Mouse (Mus musculus) embryonic facial prominence, embryonic 14.5 days (tissue): ENCODE data around the gene Cbx7. TPM values are rescaled to one million over a fixed set of nuclear protein-coding genes. Genes with fewer than 3 reads are reported as not detected.

Source experiments
- ATAC-seq: fragments of 200-750 bp; cut with Nextera tagmentation; 2 replicates; pipeline ENCODE4 v1.8.0; 2017; ENCODE audit warnings: low read depth, moderate number of reproducible peaks, moderate TSS enrichment
- DNase-seq: peaks from one replicate; pipeline ENCODE4 v3.0.0-alpha.2; 2015; ENCODE audit warnings: low spot score
- H3K27ac ChIP-seq: fragments of 300-500 bp; sonication (generic); replicated peaks from 2 replicates; pipeline ENCODE4 v1.5.1; 2014; ENCODE audit warnings: low read depth, mild to moderate bottlenecking, low read length, moderate library complexity
- H3K27me3 ChIP-seq: fragments of 300-500 bp; sonication (generic); replicated peaks from 2 replicates; pipeline ENCODE4 v1.6.1; 2014; ENCODE audit warnings: low read length; ENCODE audit not compliant: control insufficient read depth, insufficient read depth
- H3K36me3 ChIP-seq: fragments of 300-500 bp; sonication (generic); 2 replicates; pipeline ENCODE4 v1.6.1; 2014; ENCODE audit warnings: low read length, mixed read lengths; ENCODE audit not compliant: control insufficient read depth, insufficient read depth
- H3K4me1 ChIP-seq: fragments of 300-500 bp; sonication (generic); 2 replicates; pipeline ENCODE4 v1.6.1; 2014; ENCODE audit warnings: antibody characterized with exemption, low read length; ENCODE audit not compliant: control insufficient read depth, insufficient read depth
- H3K4me2 ChIP-seq: fragments of 300-500 bp; sonication (generic); 2 replicates; pipeline ENCODE4 v1.6.1; 2014; ENCODE audit warnings: low read depth, mild to moderate bottlenecking, low read length, moderate library complexity, mixed read lengths
- H3K4me3 ChIP-seq: fragments of 300-500 bp; sonication (generic); 2 replicates; pipeline ENCODE4 v1.5.1; 2014; ENCODE audit warnings: low read depth, mild to moderate bottlenecking, low read length
- H3K9ac ChIP-seq: fragments of 300-500 bp; sonication (generic); 2 replicates; pipeline ENCODE4 v1.6.1; 2014; ENCODE audit warnings: low read depth, mild to moderate bottlenecking, low read length, moderate library complexity, mixed read lengths
- H3K9me3 ChIP-seq: fragments of 300-500 bp; sonication (generic); 2 replicates; pipeline ENCODE4 v1.6.1; 2016; ENCODE audit warnings: low read length; ENCODE audit not compliant: control insufficient read depth
- WGBS: fragments of 180-500 bp; shearing (Covaris S2); extraction: QIAGEN DNeasy Blood & Tissue Kit; methylation state at CpG from one replicate; pipeline ENCODE4 v1.1.7; 2014; 5-methylcytosine and 5-hydroxymethylcytosine counted together
- polyA plus RNA-seq: library from polyadenylated mRNA; unstranded; fragments of >200 nt; fragmentation: Nextera tagmentation; extraction: Ambion mirVana; gene quantifications from 2 replicates; pipeline ENCODE4 v1.2.1, GENCODE M21; 2014

Gene Cbx7
- polyA plus RNA-seq, 1 experiment from 2014 or later: 1.5 TPM

GRCm38 (mm10) chr15:80005436-80005835, 34.5 kb upstream of the Cbx7 start:
- no peak for ATAC-seq
- Histone ChIP-seq H3K9ac (no peak overlapping the region), H3K36me3 (no peaks in the 10 kb centered on the region), H3K27me3 (no peaks in the 10 kb centered on the region), H3K9me3 (no peaks in the 10 kb centered on the region), H3K4me1 (no peaks in the 10 kb centered on the region; the same call in 1 of the 2 replicates), H3K4me2 (no peak overlapping the region), H3K4me3 (no peak overlapping the region), H3K27ac (no peak overlapping the region)
- WGBS: 79% methylated on average over 10 of the region's 10 CpGs
- DNase-seq: no peak

- Histone ChIP-seq H3K36me3 (no peaks in the 10 kb centered on the region), H3K9ac (no peak overlapping the region), H3K27ac (peak overlapping the region; percentile 12; the same call in 1 of the 2 replicates), H3K4me1 (no peaks in the 10 kb centered on the region; the same call in 1 of the 2 replicates), H3K4me3 (no peak overlapping the region), H3K9me3 (no peaks in the 10 kb centered on the region), H3K27me3 (no peaks in the 10 kb centered on the region), H3K4me2 (no peak overlapping the region)
- 30% methylated on average over 14 of the region's 14 CpGs for WGBS
- DNase-seq: peak; percentile 29
- no peak for ATAC-seq
Observed at GRCm38 (mm10) chr15:80004644-80005340, 33.9 kb upstream of the Cbx7 start.

- WGBS: 40% methylated on average over 2 of the region's 2 CpGs
- H3K9me3 ChIP-seq: no peaks in the 10 kb centered on the region
- H3K4me2 ChIP-seq: no peak overlapping the region
- no peaks in the 10 kb centered on the region; the same call in 1 of the 2 replicates for H3K4me1 ChIP-seq
- no peaks in the 10 kb centered on the region for H3K36me3 ChIP-seq
- DNase-seq (no peak), ATAC-seq (no peak)
- H3K27me3 ChIP-seq: no peaks in the 10 kb centered on the region
- no peak overlapping the region for H3K9ac ChIP-seq
- no peak overlapping the region for H3K27ac ChIP-seq
- no peak overlapping the region for H3K4me3 ChIP-seq
Observed at GRCm38 (mm10) chr15:80003581-80003980, 32.7 kb upstream of the Cbx7 start.

- 92% methylated on average over 23 of the region's 23 CpGs for WGBS
- H3K9ac ChIP-seq: no peak overlapping the region
- no peak overlapping the region for H3K4me3 ChIP-seq
- no peak for DNase-seq
- H3K27me3 ChIP-seq: no peaks in the 10 kb centered on the region
- no peak for ATAC-seq
- no peak overlapping the region for H3K4me2 ChIP-seq
- no peaks in the 10 kb centered on the region; the same call in 1 of the 2 replicates for H3K4me1 ChIP-seq
- no peaks in the 10 kb centered on the region for H3K36me3 ChIP-seq
- H3K9me3 ChIP-seq: no peaks in the 10 kb centered on the region
- no peak overlapping the region for H3K27ac ChIP-seq
Observed at GRCm38 (mm10) chr15:80001601-80002000, 30.7 kb upstream of the Cbx7 start.

GRCm38 (mm10) chr15:80000694-80001093, 29.8 kb upstream of the Cbx7 start:
- H3K27me3 ChIP-seq: no peaks in the 10 kb centered on the region
- WGBS: 42% methylated on average over 8 of the region's 8 CpGs
- no peak overlapping the region for H3K9ac ChIP-seq
- H3K4me2 ChIP-seq: no peak overlapping the region
- H3K4me3 ChIP-seq: no peak overlapping the region
- H3K27ac ChIP-seq: no peak overlapping the region
- no peaks in the 10 kb centered on the region for H3K9me3 ChIP-seq
- no peaks in the 10 kb centered on the region; the same call in 1 of the 2 replicates for H3K4me1 ChIP-seq
- no peaks in the 10 kb centered on the region for H3K36me3 ChIP-seq
- no peak for ATAC-seq
- no peak for DNase-seq

GRCm38 (mm10) chr15:79997988-79998387, 27.1 kb upstream of the Cbx7 start:
- no peak for DNase-seq
- no peak for ATAC-seq
- Histone ChIP-seq H3K27ac (no peak overlapping the region), H3K4me1 (no peaks in the 10 kb centered on the region), H3K4me2 (no peak overlapping the region), H3K9ac (no peak overlapping the region), H3K4me3 (no peak overlapping the region), H3K27me3 (no peaks in the 10 kb centered on the region), H3K36me3 (no peaks in the 10 kb centered on the region), H3K9me3 (no peaks in the 10 kb centered on the region)
- WGBS: 69% methylated on average over 3 of the region's 3 CpGs

GRCm38 (mm10) chr15:79996781-79997180, 25.9 kb upstream of the Cbx7 start:
- Histone ChIP-seq H3K27me3 (no peaks in the 10 kb centered on the region), H3K36me3 (no peaks in the 10 kb centered on the region), H3K9ac (no peak overlapping the region), H3K4me3 (no peak overlapping the region), H3K4me2 (no peak overlapping the region), H3K9me3 (no peaks in the 10 kb centered on the region), H3K4me1 (no peaks in the 10 kb centered on the region), H3K27ac (no peak overlapping the region)
- ATAC-seq: no peak
- no peak for DNase-seq
- WGBS: 89% methylated on average over 11 of the region's 11 CpGs

- no peaks in the 10 kb centered on the region for H3K9me3 ChIP-seq
- no peak overlapping the region for H3K4me2 ChIP-seq
- no peak overlapping the region for H3K27ac ChIP-seq
- no peak overlapping the region for H3K4me3 ChIP-seq
- no peaks in the 10 kb centered on the region for H3K36me3 ChIP-seq
- WGBS: 90% methylated on average over 7 of the region's 7 CpGs
- DNase-seq: no peak
- no peaks in the 10 kb centered on the region for H3K4me1 ChIP-seq
- no peak for ATAC-seq
- no peak overlapping the region for H3K9ac ChIP-seq
- no peaks in the 10 kb centered on the region for H3K27me3 ChIP-seq
Observed at GRCm38 (mm10) chr15:79995552-79995951, 24.6 kb upstream of the Cbx7 start.

- no peak overlapping the region for H3K4me3 ChIP-seq
- DNase-seq: peak; percentile 53
- H3K9ac ChIP-seq: no peak overlapping the region
- H3K27me3 ChIP-seq: no peaks in the 10 kb centered on the region
- no peak overlapping the region for H3K4me2 ChIP-seq
- H3K36me3 ChIP-seq: no peaks in the 10 kb centered on the region
- ATAC-seq: no peak; the same call in 1 of the 2 replicates
- H3K27ac ChIP-seq: no peak overlapping the region
- H3K4me1 ChIP-seq: no peaks in the 10 kb centered on the region
- WGBS: 74% methylated on average over 4 of the region's 4 CpGs
- no peaks in the 10 kb centered on the region for H3K9me3 ChIP-seq
Observed at GRCm38 (mm10) chr15:79994566-79994965, 23.6 kb upstream of the Cbx7 start.
